Mouse (Mus musculus): Measurements from ENCODE around the gene Arl15.

Gene Arl15

GRCm38 (mm10) chr13:113844717-113845116 is 50.4 kb downstream of the Arl15 start:
- no peak for DNase-seq (ENCODE audit: low spot score in 2 of 2)

GRCm38 (mm10) chr13:113845229-113845628 is 50.9 kb downstream of the Arl15 start:
- DNase-seq (ENCODE audit: low spot score in 2 of 2), result no peak

DNA sequence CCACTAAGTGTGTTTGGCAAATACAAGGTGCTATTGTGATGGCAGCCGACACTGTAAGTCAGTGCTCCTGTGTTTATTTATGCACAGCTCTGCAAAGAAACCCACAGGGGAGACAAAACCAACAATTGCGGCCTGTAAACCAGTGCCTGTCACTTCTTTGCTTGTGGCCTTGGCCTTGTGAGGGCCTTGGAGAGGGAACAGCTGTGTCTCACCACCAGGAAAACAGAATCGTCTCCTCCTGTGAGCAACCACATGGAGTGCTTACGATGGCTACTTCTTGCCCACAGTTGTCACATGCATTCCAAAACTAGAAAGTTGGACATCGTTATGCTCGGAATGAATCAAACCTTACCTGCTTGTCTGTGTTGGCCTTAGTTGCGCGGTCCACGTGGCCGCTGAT is 52.1 kb downstream of the Arl15 start:
- no peak for DNase-seq (ENCODE audit: low spot score in 2 of 2)

GRCm38 (mm10) chr13:113850431-113851034 is 56.2 kb downstream of the Arl15 start:
- no peak for DNase-seq (ENCODE audit: low spot score in 2 of 2)

GRCm38 (mm10) chr13:113851602-113852375 is 57.5 kb downstream of the Arl15 start:
- no peak for DNase-seq (ENCODE audit: low spot score in 2 of 2)

- no peak for DNase-seq (ENCODE audit: low spot score in 2 of 2)
Observed at GRCm38 (mm10) chr13:113852376-113852666, 58.0 kb downstream of the Arl15 start.

DNA sequence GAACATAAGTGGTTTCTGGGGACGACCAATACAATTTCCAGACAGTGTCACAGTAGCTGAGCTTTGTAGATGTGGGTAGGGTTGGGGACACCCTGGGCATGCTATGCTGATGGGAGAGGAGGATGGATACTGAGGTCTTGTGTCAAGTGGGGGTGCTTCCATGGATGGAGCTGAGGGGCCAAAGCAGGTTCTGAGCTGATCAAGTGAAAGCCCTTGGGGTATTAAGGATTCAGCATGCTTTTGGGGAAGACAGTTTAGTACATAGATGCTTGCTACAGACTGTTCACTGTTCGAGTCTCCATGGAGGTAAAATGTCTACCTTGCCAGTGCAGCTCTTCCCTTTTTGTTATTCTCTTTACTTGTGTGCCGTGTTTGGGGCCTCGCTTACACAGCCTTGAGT is 59.8 kb downstream of the Arl15 start:
- DNase-seq (ENCODE audit: low spot score in 2 of 2), result no peak

DNA sequence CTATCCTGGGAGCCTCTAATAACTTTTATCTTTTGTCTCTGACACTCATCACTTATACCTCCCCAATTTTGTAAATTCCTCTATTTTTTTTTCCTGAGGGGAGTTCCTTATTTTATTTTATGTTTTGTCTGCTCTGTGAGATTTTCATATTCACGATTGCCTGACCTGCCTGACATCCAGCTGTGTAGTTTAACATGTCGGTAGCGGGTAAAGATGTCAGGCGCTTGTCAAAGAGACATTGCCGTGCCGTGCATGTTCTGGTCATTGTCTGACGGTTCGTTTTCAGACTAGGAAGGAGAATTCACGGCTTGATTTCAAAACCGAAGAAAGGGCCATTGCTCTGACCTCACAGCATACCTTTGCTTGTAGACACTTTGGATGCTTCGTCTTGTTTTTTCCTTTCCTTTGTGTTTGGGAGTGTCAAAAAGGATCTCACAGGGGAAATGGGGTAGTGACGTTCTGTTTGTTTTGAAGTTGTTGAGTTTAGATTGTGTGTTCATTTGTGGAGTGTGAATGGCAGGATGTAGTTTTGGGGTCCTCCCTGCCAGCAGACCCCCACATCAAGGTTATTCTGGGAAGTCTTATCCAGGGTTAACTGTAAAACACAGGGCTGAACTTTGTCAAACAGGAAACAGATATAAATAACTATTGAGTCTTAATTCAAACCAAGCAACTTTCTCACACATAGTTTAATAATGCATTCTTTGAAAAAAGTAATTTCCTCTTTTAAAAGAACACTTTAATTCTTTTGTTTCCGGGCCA is 60.4 kb downstream of the Arl15 start:
- DNase-seq (ENCODE audit: low spot score in 2 of 2), result no peak

DNA sequence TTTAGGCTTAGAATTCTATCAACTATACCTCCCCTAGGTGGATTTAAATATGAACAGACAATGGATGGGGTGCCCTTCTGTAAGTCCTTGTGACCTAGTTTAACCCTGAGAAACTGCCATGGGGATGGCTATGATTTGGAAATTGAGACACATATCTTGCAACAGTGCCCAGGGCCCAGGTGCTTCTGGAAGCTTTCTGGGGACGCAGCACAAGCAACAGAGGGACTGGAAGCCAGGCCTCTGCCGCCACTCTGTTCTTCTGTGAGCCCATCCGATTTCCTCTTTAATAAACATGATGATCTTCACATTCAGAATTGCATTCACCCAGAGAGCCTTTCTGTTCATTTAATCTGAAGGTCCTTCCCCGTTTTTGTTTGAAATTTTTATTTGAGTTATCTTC is 62.6 kb downstream of the Arl15 start:
- no peak for DNase-seq (ENCODE audit: low spot score in 2 of 2)

GRCm38 (mm10) chr13:113858667-113859391 is 64.5 kb downstream of the Arl15 start:
- DNase-seq (ENCODE audit: low spot score in 2 of 2), result no peak

- no peak for DNase-seq (ENCODE audit: low spot score in 2 of 2)
Observed at GRCm38 (mm10) chr13:113859392-113859776, 65.1 kb downstream of the Arl15 start.

- DNase-seq (ENCODE audit: low spot score in 2 of 2), result no peak
Observed at GRCm38 (mm10) chr13:113860816-113861215, 66.5 kb downstream of the Arl15 start.

DNA sequence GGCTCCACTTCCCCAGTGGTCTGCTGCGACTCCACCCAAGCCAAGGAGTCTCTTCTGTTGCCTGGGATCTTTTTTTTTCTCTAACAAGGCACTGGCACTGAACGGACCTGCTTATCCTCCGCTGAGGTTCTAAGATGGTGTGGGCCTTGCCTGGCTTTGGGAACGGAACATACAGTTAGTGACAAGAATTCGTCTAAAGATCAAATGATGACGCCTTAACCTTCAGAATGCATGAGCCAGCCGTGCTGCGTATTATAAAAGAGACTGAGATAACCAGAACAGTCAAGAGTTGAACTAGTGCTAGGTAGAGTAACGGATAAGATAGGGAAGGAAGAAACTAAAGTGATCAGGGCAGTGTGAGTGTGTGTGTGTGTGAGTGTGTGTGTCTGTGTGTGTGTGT is 66.9 kb downstream of the Arl15 start:
- DNase-seq (ENCODE audit: low spot score in 2 of 2), result no peak

- no peak for DNase-seq (ENCODE audit: low spot score in 2 of 2)
Observed at GRCm38 (mm10) chr13:113862951-113863350, 68.6 kb downstream of the Arl15 start.

DNA sequence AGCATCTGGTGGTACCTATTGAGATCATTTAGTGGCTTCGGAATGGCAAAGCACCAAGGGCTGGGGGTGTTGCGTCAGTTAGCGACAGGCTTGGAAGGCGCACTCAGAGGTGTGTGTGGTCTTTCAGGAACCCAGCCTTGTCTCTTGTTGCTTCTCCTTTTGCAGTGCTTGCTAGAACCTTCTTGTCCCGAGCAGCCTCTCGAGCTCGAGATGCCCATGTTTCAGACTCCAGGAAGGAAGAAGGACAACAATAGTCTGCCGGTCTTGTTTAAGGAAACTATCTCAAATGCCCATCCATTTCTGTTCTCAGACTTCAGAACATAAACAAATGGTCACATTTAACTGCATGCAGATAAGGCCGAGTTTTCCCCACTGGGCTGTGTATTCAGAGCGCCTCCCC is 69.4 kb downstream of the Arl15 start:
- no peak for DNase-seq (ENCODE audit: low spot score in 2 of 2)

- DNase-seq (ENCODE audit: low spot score in 2 of 2), result no peak
Observed at GRCm38 (mm10) chr13:113864278-113864677, 70.0 kb downstream of the Arl15 start.

DNA sequence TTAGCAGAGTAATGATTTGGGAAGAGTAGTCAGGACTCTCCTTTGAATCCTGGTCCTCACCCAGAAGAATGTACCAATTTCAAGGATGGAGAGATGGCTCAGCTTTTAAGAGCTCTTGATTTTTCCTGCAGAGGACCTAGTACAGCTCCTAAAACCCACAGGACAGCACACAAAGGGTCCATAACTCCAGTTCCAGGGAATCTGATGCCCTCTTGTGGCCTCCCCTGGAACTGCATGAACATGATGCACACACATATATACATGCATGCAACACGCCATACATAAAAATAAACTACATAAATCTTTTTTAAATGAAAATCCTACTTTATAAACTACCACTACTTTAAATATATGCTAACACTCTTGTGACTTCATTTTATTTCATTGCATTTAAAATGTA is 70.6 kb downstream of the Arl15 start:
- peak; percentile 43 to 75 for DNase-seq (ENCODE audit: low spot score in 2 of 2)

- DNase-seq (ENCODE audit: low spot score in 2 of 2), result no peak
Observed at GRCm38 (mm10) chr13:113865378-113865777, 71.1 kb downstream of the Arl15 start.

GRCm38 (mm10) chr13:113865806-113866205 is 71.5 kb downstream of the Arl15 start:
- DNase-seq (ENCODE audit: low spot score in 2 of 2), result peak; percentile 31 to 66

GRCm38 (mm10) chr13:113867736-113868135 is 73.4 kb downstream of the Arl15 start:
- DNase-seq (ENCODE audit: low spot score in 2 of 2), result no peak

DNA sequence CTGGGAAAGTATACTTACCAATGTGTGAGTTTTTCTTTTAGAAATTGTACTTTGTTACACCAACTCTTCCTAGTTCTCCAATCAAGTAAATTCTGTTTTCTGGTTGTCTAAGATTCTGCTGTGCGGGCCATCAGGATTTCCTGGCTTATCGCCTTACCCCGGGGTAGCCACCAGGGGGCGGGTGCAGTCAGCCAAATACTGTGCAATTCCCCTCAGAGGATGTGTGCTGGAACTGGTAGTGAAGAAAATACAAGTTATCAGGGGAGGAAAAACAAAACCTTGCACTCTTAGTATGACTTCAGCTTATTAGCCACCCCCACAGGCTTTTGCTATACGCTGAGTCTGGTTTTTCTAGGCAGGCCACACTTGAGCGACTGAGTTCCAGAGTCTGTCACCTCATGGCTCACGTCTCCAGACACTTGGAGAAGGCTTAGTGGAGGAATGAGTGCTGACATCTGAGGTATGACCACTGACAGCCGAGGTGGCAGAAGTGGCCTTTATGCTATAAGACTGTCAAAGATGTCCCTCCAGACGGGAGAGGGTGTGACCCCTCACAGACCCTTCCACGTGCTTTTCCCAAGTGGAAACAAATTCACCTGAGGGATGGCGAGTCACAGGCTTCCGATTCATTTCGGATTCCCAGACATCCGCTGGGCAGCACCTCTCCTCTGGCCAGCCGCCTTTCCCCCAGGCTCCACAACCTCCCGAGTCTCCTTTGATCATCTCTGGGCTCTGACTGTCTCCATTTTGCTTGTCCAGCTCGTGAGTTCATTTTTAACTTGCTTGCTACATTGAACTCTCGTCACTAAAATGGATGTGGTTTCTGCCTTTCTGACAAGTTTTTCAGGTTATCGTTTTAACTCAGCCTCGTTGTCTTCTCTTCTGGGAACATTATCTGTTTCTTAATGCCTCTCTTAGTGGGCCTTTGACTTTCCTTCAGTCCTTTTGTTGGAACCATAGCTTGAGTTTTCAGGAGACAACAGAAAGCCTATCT is 75.2 kb downstream of the Arl15 start:
- peak; percentile 46 to 52 for DNase-seq (ENCODE audit: low spot score in 2 of 2)

Data from frontal cortex, postnatal 36 days (tissue).